Mouse (Mus musculus) urinary bladder, adult 2 months (tissue): ENCODE data around the gene Mcm2. TPM values are rescaled to one million over a fixed set of nuclear protein-coding genes. Genes with fewer than 3 reads are reported as not detected.

ENCODE experiments used
- DNase-seq: peaks from one replicate; pipeline ENCODE4 v3.0.0; 2022; ENCODE audit warnings: low spot score
- polyA plus RNA-seq: library from polyadenylated mRNA; depleted of rRNA; stranded (reverse); fragments of >200 nt; gene quantifications from 2 replicates; pipeline ENCODE4 v1.2.3, GENCODE M21; 2012

Gene Mcm2
- polyA plus RNA-seq, 1 experiment: 14.5 TPM

DNA sequence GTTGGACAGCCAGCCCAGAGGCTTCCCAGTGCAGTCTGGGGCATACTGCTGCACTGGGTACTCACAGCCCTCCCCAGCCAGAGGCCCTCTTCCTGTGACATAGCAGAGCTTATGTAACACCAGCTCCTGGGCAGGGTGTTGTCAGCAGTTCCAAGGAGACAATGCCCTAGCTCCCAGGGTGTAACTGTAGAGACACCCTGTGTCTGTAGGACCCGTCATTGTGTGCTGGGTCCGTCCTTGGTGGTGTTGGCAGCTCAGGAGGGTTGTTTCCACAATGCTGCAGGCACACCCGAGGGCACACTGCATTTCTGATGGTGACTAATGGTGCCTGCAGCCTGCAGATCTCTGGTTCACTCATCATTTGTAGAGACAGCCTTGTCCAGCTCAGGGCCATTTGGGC lies 28.3 kb upstream of the Mcm2 start:
- no peak for DNase-seq

GRCm38 (mm10) chr6:88925640-88926205 lies 27.1 kb upstream of the Mcm2 start:
- no peak for DNase-seq

- no peak for DNase-seq
These were observed 26.1 kb upstream of the Mcm2 start for GRCm38 (mm10) chr6:88924502-88925275.

GRCm38 (mm10) chr6:88918802-88919201 lies 20.2 kb upstream of the Mcm2 start:
- DNase-seq: no peak

DNA sequence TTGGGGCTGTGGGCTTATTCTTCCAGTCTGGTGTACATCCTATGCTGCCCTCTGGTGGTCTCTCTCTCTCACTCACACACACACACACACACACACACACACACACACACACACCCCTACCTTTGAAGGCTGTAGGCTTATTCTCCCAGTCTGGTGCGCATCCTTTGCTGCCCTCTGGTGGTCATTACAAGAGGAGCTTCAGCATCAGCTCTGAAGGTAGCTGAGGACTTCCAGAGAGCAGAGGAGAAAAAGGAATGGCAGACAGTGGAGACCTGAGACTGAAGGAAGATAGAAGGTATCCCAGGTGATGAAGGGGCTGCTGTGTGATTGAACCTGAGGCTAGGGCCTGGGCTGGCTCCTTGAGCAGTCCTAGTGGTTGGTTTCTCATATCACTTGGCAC lies 17.6 kb upstream of the Mcm2 start:
- DNase-seq: no peak

DNA sequence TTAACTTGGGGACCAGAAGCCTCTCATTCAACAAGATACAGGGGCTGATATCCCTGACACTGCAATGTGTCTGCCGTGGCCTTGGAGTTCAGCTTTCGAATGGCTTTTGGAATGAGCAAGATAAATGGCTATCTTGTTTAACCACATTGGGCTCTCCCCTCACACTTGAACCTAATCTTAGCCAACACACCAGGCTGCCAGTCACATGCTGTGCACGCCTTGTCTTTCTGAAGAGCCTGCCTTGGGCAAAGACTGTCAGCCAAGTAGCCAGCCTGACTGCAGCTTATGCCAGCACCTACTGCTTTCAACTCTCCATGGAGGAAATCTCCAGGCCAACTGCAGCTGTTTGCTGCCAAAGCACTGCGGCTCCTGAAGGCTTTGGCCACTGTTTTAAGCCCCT lies 16.9 kb upstream of the Mcm2 start:
- no peak for DNase-seq

DNA sequence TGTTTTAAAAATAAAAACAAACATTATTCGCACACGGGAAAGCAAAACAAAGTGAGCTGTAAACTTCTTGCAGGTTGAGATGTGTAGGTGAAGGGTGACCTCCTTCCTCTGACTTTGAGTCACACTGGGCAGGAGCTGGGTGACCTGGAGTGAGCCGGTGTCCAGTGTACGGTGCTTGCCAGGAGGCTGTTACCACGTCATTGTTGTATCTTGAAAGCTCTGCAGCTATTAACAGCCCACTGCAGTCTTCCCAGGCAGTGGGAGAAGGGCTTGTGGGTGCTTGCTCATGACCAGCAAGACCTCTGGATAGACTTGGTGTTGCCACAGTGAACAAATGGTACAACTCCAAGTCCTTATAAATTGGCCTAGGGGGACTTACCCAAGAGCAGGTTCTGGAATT lies 16.2 kb upstream of the Mcm2 start:
- no peak for DNase-seq

GRCm38 (mm10) chr6:88913440-88913839 lies 14.9 kb upstream of the Mcm2 start:
- no peak for DNase-seq

DNA sequence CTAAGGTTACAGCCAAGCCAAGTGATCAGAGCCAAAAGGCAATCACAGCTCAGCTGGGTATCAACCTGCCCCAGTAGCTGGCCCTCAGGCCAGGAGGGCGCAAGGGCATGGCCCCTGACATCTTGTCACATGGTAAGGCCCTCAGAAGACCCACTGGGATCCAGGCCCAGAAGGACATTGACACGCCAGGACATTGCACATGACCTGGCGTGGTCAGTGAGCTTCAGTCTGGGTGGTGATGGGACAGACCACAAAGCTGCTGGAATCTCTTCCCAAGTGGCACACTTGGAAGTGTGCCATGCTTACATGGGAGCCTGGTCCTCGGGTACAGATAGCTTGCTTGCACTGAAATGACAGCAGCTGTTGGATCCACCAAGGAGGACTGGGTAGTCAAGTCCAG lies 14.4 kb upstream of the Mcm2 start:
- DNase-seq: no peak

- no peak for DNase-seq
These were observed 10.6 kb upstream of the Mcm2 start for GRCm38 (mm10) chr6:88909151-88909550.

DNA sequence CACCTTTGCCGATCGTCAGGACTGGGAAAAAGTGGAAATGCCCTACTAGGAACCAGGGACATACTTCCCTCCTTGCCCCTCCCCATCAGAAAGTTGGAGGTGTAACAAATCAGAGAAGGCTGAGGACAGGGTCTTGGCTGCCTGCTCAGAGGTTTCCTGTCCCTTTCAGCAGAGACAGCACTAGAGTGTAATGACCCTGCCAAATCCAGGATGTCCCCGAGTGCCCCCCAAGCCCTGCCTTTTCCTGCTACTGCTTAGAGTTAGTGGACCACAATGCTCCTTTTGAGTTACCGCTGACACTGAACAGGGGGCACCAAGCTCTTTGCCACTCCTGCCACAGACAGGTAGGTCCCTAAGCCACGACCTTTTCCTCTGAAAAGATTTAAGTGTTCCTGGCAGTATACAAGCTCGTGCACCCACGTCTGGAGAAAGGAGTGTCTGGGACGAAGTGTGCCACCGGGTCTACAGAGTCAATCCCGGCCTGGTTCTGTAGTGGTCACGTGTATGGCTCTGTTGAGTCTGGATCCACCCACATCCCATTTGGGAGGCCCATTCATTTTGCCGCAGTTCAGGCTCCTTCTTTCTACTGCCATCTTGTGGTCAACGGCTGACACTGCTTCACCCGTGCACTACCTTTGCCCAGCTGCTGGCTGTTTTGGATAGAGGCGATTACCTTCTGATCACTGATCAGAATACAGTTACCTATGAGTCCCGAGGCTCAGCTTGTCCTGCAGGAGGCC lies 8.0 kb upstream of the Mcm2 start:
- no peak for DNase-seq

DNA sequence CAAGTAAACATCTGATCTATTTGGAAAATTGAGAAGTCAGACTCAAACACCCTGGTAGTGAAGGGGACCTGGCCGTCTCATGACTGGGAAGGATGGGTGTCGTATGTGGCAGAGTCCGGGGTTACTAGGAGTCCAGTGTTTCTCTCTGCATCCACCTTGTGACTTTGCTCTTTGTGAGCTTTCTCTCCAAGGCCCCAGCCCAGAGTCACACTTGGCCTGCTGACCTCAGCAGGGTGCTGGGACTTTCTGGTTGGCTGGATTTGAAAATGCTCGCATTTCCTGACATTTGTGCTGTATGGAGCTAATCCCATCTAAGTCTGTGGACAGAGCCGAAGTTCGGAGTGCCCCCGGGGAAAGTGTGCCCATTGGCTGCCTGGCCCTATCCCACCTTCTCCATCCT lies 6.5 kb upstream of the Mcm2 start:
- no peak for DNase-seq

- no peak for DNase-seq
These were observed 5.9 kb upstream of the Mcm2 start for GRCm38 (mm10) chr6:88904456-88904974.

- DNase-seq: no peak
These were observed 5.1 kb upstream of the Mcm2 start for GRCm38 (mm10) chr6:88903708-88904107.

- DNase-seq: peak; percentile 79
These were observed 3.6 kb upstream of the Mcm2 start, which contains the start of gene Tpra1 for GRCm38 (mm10) chr6:88901947-88902820. Tpra1 (plus strand) TSS chr6:88902251.

- no peak for DNase-seq
These were observed 2.9 kb upstream of the Mcm2 start for GRCm38 (mm10) chr6:88901471-88901870.

DNA sequence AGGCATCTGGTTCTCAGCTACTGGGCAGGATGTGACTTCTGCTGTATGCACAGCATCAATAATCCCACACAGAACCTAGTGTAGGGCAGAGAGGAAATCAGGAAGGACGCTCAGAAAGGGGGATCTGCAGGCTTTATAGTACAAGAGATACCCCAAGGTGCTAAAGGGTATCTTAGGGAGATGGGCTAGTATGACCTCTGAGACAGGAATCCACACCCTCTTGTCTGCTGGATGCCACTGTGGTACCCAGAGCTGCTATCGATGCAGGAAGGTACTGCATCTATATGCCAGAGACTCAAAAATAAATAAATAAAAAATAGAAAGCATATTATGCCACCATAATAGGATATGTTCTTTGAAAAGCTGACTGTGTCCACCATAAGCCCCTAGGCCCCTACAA lies 1.0 kb upstream of the Mcm2 start:
- DNase-seq: no peak

DNA sequence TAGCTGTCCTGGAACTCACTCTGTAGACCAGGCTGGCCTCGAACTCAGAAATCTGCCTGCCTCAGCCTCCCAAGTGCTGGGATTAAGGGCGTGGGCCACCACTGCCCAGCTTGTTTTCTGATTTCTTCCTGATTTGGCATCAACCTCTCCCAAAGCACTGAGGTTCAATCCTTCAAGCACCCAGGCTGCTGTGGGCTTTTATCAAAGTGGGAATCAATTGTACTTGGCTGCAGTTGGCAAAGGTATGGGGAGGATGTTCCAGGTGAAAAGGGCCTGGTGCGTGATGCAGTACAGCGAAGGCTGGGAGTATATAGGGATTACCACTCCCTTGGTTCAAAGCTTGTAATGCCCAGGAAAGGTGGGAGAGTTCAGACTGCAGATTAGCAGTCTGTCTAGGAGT lies 506 bp upstream of the Mcm2 start:
- no peak for DNase-seq

DNA sequence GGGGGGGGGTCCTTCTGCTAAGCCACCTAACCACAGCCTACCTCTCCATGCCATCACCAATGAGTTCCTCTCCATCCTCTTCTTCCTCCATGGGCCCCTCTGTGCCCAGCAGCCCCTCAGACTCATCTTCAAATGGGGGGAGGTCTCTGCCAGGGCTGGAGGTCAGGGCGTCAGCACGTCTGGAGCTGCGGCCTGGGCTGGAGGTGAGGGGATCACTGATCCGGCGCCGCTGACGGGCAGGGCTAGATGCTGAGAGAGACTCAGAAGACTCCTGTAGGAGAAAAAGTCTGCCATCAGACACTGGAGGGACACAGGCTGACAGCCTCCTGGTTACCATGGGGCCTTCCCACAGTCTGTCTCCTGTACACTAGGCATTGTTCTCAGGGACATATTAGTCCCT lies 1.3 kb downstream of the Mcm2 start:
- DNase-seq: no peak

DNA sequence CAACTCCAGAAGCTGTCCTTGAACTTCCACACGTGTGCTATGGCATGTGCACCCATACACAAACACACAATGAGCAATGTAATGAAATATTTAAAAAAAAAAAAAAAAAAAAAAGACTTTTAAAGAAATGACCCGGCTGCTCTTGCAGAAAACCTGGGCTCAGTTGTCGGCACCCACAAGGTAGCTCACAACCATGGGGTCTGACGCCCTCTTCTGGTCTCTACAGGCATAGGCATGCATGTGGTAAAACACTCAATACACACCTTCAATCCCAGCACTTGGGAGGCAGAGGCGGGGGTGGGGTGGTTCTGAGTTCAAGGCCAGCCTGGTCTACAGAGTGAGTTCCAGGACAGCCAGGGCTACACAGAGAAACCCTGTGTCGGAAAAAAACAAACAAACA lies 2.6 kb downstream of the Mcm2 start:
- DNase-seq: no peak

GRCm38 (mm10) chr6:88893559-88893958 lies 5.0 kb downstream of the Mcm2 start:
- DNase-seq: no peak

- no peak for DNase-seq
These were observed 7.7 kb downstream of the Mcm2 start for GRCm38 (mm10) chr6:88890832-88891231.
